Mouse (Mus musculus) kidney, adult 10 weeks (tissue): ENCODE data around the gene Gm4847. TPM values are rescaled to one million over a fixed set of nuclear protein-coding genes. Genes with fewer than 3 reads are reported as not detected.

ENCODE experiments used
- polyA plus RNA-seq: library from polyadenylated mRNA; stranded (reverse); fragments of 350-450 nt; fragmentation: Illumina TruSeq; extraction: RNeasy Lipid Tissue Mini Kit (QIAGEN cat#74804); gene quantifications from one replicate; pipeline ENCODE4 v1.2.3, GENCODE M21; 2014; ENCODE audit warnings: low read depth, low replicate concordance

Gm4847 gene
- polyA plus RNA-seq, result not detected

GRCm38 (mm10) chr1:166647593-166647992, at the start of gene Gm4847:
Gene Gm4847 (minus strand): TSS chr1:166647693.

GRCm38 (mm10) chr1:166681745-166682144, 34.3 kb upstream of the Gm4847 start, which contains the start of gene Fmo9:
Gene Fmo9 (minus strand): TSS chr1:166681845.

Other genes starting within 250 kb of the Gm4847 start
- 12.9 TPM for gene Pogk, start 237.8 kb downstream of the Gm4847 start, polyA plus RNA-seq
- not detected for gene Gm4846, start 150.1 kb downstream of the Gm4847 start, polyA plus RNA-seq
- not detected for gene Fmo9, start 34.2 kb upstream of the Gm4847 start, polyA plus RNA-seq